In genomic region chr9:73068688-73069087, GRCm38 (mm10) we compare ENCODE assay signal across 15 mouse cellular contexts. TPM values are rescaled to one million over a fixed set of nuclear protein-coding genes. Genes with fewer than 3 reads are reported as not detected.
DNase-seq lines count a peak whose midpoint lies in the region; ATAC-seq and TF ChIP-seq lines count a peak whose summit lies in the region.
"Had no signal": no experiment of that assay in that cellular context is flagged by ENCODE, and none has a peak within 500 bp of the region (broad histone marks: within the 10 kb centered on the region; RNA-seq: fewer than 3 reads in every experiment).

No protein-coding gene starts in this region.

- H3K27ac ChIP-seq in gastrocnemius, adult 2 months = peak overlapping the region; percentile 48
- peak overlapping the region; percentile 20 for H3K27ac ChIP-seq in kidney, postnatal 0 days
- peak overlapping the region; percentile 71 for H3K27ac ChIP-seq in liver, embryonic 11.5 days (ENCODE audit: low read depth, low read length)
- no peak overlapping the region for H3K27ac ChIP-seq in layer of hippocampus, adult 2 months

- intact Hi-C loops in gastrocnemius, adult 2 months (cut with DNase I) = no loop called here
- intact Hi-C loops in gastrocnemius, postnatal 14 days (cut with DNase I; ENCODE audit: low total_unique reads) = no loop called here

- no peak overlapping the region for H3K4me3 ChIP-seq in gastrocnemius, adult 2 months
- no peak overlapping the region for H3K4me3 ChIP-seq in kidney, postnatal 0 days (replicated peaks; ENCODE audit: low read depth, low read length)
- no peak overlapping the region for H3K4me3 ChIP-seq in liver, embryonic 11.5 days (ENCODE audit: low read depth, low read length)
- peak overlapping the region; percentile 89 for H3K4me3 ChIP-seq in megakaryocyte, embryonic 14.5 days (replicated peaks)
- H3K4me3 ChIP-seq in layer of hippocampus, adult 2 months = no peak overlapping the region

- no peak for TF ChIP-seq CTCF in gastrocnemius, adult 2 months (IDR thresholded peaks at IDR 0.05)
- TF ChIP-seq CTCF in kidney, postnatal 0 days (IDR thresholded peaks at IDR 0.05; ENCODE audit: low read depth) = 0 out of 2 replicates have a peak, but pooled peaks have one; percentile 1
- no peak for TF ChIP-seq CTCF in layer of hippocampus, adult 2 months (conservative IDR thresholded peaks at IDR 0.05)

- H3K36me3 ChIP-seq in kidney, postnatal 0 days (ENCODE audit: insufficient read depth, low read length) = no peaks in the 10 kb centered on the region
- no peaks in the 10 kb centered on the region for H3K36me3 ChIP-seq in liver, embryonic 11.5 days (ENCODE audit: control insufficient read depth, insufficient read depth, low read length)
- peaks cover 43% of the 10 kb centered on the region for H3K36me3 ChIP-seq in megakaryocyte, embryonic 14.5 days (replicated peaks; ENCODE audit: low read length)

- no peak overlapping the region for H3K4me2 ChIP-seq in kidney, postnatal 0 days (ENCODE audit: low read length)
- H3K4me2 ChIP-seq in liver, embryonic 11.5 days = no peak overlapping the region; the same call in 1 of the 2 replicates

- H3K4me1 ChIP-seq in kidney, postnatal 0 days (replicated peaks; ENCODE audit: insufficient read depth, low read length) = peaks cover 12% of the 10 kb centered on the region; the same call in 1 of the 2 replicates
- H3K4me1 ChIP-seq in liver, embryonic 11.5 days (replicated peaks; ENCODE audit: control insufficient read depth, insufficient read depth, low read length) = peaks cover 7% of the 10 kb centered on the region
- peaks cover 92% of the 10 kb centered on the region for H3K4me1 ChIP-seq in megakaryocyte, embryonic 14.5 days

- H3K27me3 ChIP-seq in kidney, postnatal 0 days (ENCODE audit: insufficient read depth, low read length) = no peaks in the 10 kb centered on the region
- H3K27me3 ChIP-seq in liver, embryonic 11.5 days (replicated peaks; ENCODE audit: control insufficient read depth, insufficient read depth, low read length) = no peaks in the 10 kb centered on the region
- H3K27me3 ChIP-seq in megakaryocyte, embryonic 14.5 days (replicated peaks) = no peaks in the 10 kb centered on the region

- H3K9ac ChIP-seq in kidney, postnatal 0 days (ENCODE audit: low read depth, low read length) = no peak overlapping the region
- no peak overlapping the region for H3K9ac ChIP-seq in liver, embryonic 11.5 days (ENCODE audit: low read depth, low read length)

- no peak for DNase-seq in gastrocnemius, adult 2 months
- DNase-seq in gastrocnemius, postnatal 14 days = no peak
- DNase-seq in kidney, postnatal 0 days (ENCODE audit: low spot score) = no peak
- DNase-seq in kidney, postnatal 36 days = no peak
- no peak for DNase-seq in liver, embryonic 11.5 days (ENCODE audit: low spot score)
- DNase-seq in layer of hippocampus, adult 2 months (ENCODE audit: low spot score in 2 of 2) = no peak
- DNase-seq in layer of hippocampus, adult 9-10 months (ENCODE audit: low spot score) = no peak
- DNase-seq: cerebellum, adult 9-11 months; thymus, adult 18-20 months had no signal

- 63% methylated on average over 6 of the region's 6 CpGs for WGBS in kidney, postnatal 0 days
- 46% methylated on average over 6 of the region's 6 CpGs for WGBS in liver, embryonic 11.5 days

- no peak for ATAC-seq in kidney, postnatal 0 days (replicated peaks; ENCODE audit: low FRiP score, low read depth)
- peak; percentile 32; the same call in 1 of the 2 replicates for ATAC-seq in liver, embryonic 11.5 days (replicated peaks; ENCODE audit: low FRiP score)

- H3K9me3 ChIP-seq in kidney, postnatal 0 days (replicated peaks; ENCODE audit: low read length) = no peaks in the 10 kb centered on the region
- no peaks in the 10 kb centered on the region for H3K9me3 ChIP-seq in liver, embryonic 11.5 days (ENCODE audit: control insufficient read depth, low read length)
- H3K9me3 ChIP-seq in megakaryocyte, embryonic 14.5 days = no peaks in the 10 kb centered on the region
- H3K9me3 ChIP-seq: G1E had no signal

RNA-seq across cellular contexts. Expression of gene Rab27a, which starts 24.0 kb away (rescaled TPM):
- 1 to 10 TPM; 2.1 TPM for total RNA-seq in gastrocnemius, adult 2 months (2021)
- 1 to 10 TPM; 1.8 to 6.0 TPM for total RNA-seq in gastrocnemius, postnatal 14 days (2021)
- 8.9 and 9.1 TPM in 2 replicates for polyA plus RNA-seq in kidney, postnatal 0 days (2015; fragmentation: Nextera tagmentation; extraction: Ambion mirVana)
- polyA plus RNA-seq in liver, embryonic 11.5 days (2014; fragmentation: Nextera tagmentation; extraction: Ambion mirVana) = 3.0 and 3.5 TPM in 2 replicates
- polyA plus RNA-seq in megakaryocyte, embryonic 14.5 days (2012; ENCODE audit: insufficient read depth, low replicate concordance) = 2.8 and 34.3 TPM in 2 replicates
- 10 to 100 TPM; 14.5 to 17.3 TPM for total RNA-seq in layer of hippocampus, adult 2 months (2021)

RNA-seq across cellular contexts. Expression of gene Pigb, which starts 28.5 kb away (rescaled TPM):
- 1 to 10 TPM; 3.4 to 4.1 TPM for total RNA-seq in gastrocnemius, adult 2 months (2021)
- 1 to 10 TPM; 3.3 to 4.6 TPM for total RNA-seq in gastrocnemius, postnatal 14 days (2021)
- polyA plus RNA-seq in kidney, postnatal 0 days (2015; fragmentation: Nextera tagmentation; extraction: Ambion mirVana) = 10.8 and 11.9 TPM in 2 replicates
- 17.1 and 21.0 TPM in 2 replicates for polyA plus RNA-seq in liver, embryonic 11.5 days (2014; fragmentation: Nextera tagmentation; extraction: Ambion mirVana)
- polyA plus RNA-seq in megakaryocyte, embryonic 14.5 days (2012; ENCODE audit: insufficient read depth, low replicate concordance) = 0.79 and 1.1 TPM in 2 replicates
- 10 to 100 TPM; 16.8 to 17.7 TPM for total RNA-seq in layer of hippocampus, adult 2 months (2021)

RNA-seq across cellular contexts. Expression of gene Khdc3, which starts 32.9 kb away (rescaled TPM):
- not detected for total RNA-seq in gastrocnemius, adult 2 months (2021)
- total RNA-seq in gastrocnemius, postnatal 14 days (2021) = not detected
- polyA plus RNA-seq in kidney, postnatal 0 days (2015; fragmentation: Nextera tagmentation; extraction: Ambion mirVana) = 0.15 and 0.29 TPM in 2 replicates
- polyA plus RNA-seq in liver, embryonic 11.5 days (2014; fragmentation: Nextera tagmentation; extraction: Ambion mirVana) = not detected in 2 replicates
- 0.10 TPM in 1 of 2 replicates, not detected in the other for polyA plus RNA-seq in megakaryocyte, embryonic 14.5 days (2012; ENCODE audit: insufficient read depth, low replicate concordance)
- 1 to 10 TPM; 3.8 to 5.4 TPM for total RNA-seq in layer of hippocampus, adult 2 months (2021)
- total RNA-seq: heart, postnatal 25 days had no signal
- polyA plus RNA-seq: neural tube, embryonic 11.5 days had no signal

RNA-seq across cellular contexts. Expression of gene Gm20509, which starts 33.6 kb away (rescaled TPM):
- not detected for total RNA-seq in gastrocnemius, adult 2 months (2021)
- total RNA-seq in gastrocnemius, postnatal 14 days (2021) = not detected
- polyA plus RNA-seq in kidney, postnatal 0 days (2015; fragmentation: Nextera tagmentation; extraction: Ambion mirVana) = not detected in 2 replicates
- not detected in 2 replicates for polyA plus RNA-seq in liver, embryonic 11.5 days (2014; fragmentation: Nextera tagmentation; extraction: Ambion mirVana)
- 1.8 TPM in 1 of 2 replicates, not detected in the other for polyA plus RNA-seq in megakaryocyte, embryonic 14.5 days (2012; ENCODE audit: insufficient read depth, low replicate concordance)
- total RNA-seq in layer of hippocampus, adult 2 months (2021) = under 1 TPM in 1 of 2 experiments, not detected in 1; 0.91 TPM
- total RNA-seq: G1E; heart, postnatal 25 days had no signal
- polyA plus RNA-seq: embryonic facial prominence, embryonic 14.5 days; G1E; intestine, embryonic 14.5 days; neural tube, embryonic 11.5 days had no signal

RNA-seq across cellular contexts. Expression of gene Rsl24d1, which starts 44.5 kb away (rescaled TPM):
- total RNA-seq in gastrocnemius, adult 2 months (2021) = 10 to 100 TPM; 37.3 to 45.4 TPM
- total RNA-seq in gastrocnemius, postnatal 14 days (2021) = 10 to 100 TPM; 41.2 to 42.7 TPM
- 103 and 105 TPM in 2 replicates for polyA plus RNA-seq in kidney, postnatal 0 days (2015; fragmentation: Nextera tagmentation; extraction: Ambion mirVana)
- 156 and 157 TPM in 2 replicates for polyA plus RNA-seq in liver, embryonic 11.5 days (2014; fragmentation: Nextera tagmentation; extraction: Ambion mirVana)
- polyA plus RNA-seq in megakaryocyte, embryonic 14.5 days (2012; ENCODE audit: insufficient read depth, low replicate concordance) = 5.5 TPM in 1 of 2 replicates, not detected in the other
- total RNA-seq in layer of hippocampus, adult 2 months (2021) = 10 to 100 TPM; 63.2 to 66.6 TPM

Comparison
In these comparisons a context has a peak if more than half of its experiments do, and no peak if none do; other contexts are left out.
1. RNA of gene Khdc3, which starts 32.9 kb away (total RNA-seq): 3.8 to 5.4 TPM in layer of hippocampus, adult 2 months; not detected in gastrocnemius, postnatal 14 days and not detected in gastrocnemius, adult 2 months; every median in the first group is over 4 times any median in the second.